8 mouse cellular contexts compared by ENCODE assay signal in the genomic region with DNA sequence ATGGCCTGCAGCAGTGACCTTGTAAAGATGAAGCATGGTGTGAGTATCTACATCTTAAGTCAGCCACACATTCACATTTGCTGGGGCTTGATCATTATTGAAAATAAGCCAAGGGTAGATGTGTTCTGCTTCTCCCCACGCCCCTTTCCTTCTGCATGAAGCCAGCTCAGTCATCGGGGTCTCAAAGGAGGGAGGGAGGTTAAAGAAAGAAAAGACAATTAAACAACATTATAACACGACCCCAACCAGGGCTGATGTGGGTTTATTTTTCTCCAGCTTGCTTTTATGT.
DNase-seq lines count a peak whose midpoint lies in the region; ATAC-seq and TF ChIP-seq lines count a peak whose summit lies in the region.

No protein-coding gene starts in this region.

- no peak overlapping the region for H3K4me2 ChIP-seq in hindbrain, embryonic 11.5 days (replicated peaks; ENCODE audit: low read depth, low read length)
- no peak overlapping the region for H3K4me2 ChIP-seq in hindbrain, embryonic 13.5 days
- peak overlapping the region; percentile 67; the same call in 1 of the 2 replicates for H3K4me2 ChIP-seq in intestine, embryonic 15.5 days (replicated peaks)

- H3K4me1 ChIP-seq in hindbrain, embryonic 11.5 days (replicated peaks; ENCODE audit: control insufficient read depth, insufficient read depth, low read length) = no peaks in the 10 kb centered on the region
- peaks cover 5% of the 10 kb centered on the region; the same call in 1 of the 2 replicates for H3K4me1 ChIP-seq in hindbrain, embryonic 13.5 days (replicated peaks)
- H3K4me1 ChIP-seq in thymus, adult 2 months (replicated peaks; ENCODE audit: control insufficient read depth, insufficient read depth, low read length) = peaks cover 15% of the 10 kb centered on the region
- H3K4me1 ChIP-seq in intestine, embryonic 15.5 days (replicated peaks) = peaks cover 9% of the 10 kb centered on the region; the same call in 1 of the 2 replicates

- no peak overlapping the region for H3K27ac ChIP-seq in hindbrain, embryonic 11.5 days (ENCODE audit: low read depth, low read length)
- H3K27ac ChIP-seq in hindbrain, embryonic 13.5 days = no peak overlapping the region
- no peak overlapping the region for H3K27ac ChIP-seq in thymus, adult 2 months (ENCODE audit: control insufficient read depth, insufficient read depth, low read length)
- H3K27ac ChIP-seq in intestine, embryonic 15.5 days = no peak overlapping the region

- no peaks in the 10 kb centered on the region for H3K36me3 ChIP-seq in hindbrain, embryonic 11.5 days (ENCODE audit: control insufficient read depth, insufficient read depth, low read length)
- H3K36me3 ChIP-seq in hindbrain, embryonic 13.5 days = no peaks in the 10 kb centered on the region
- H3K36me3 ChIP-seq in thymus, adult 2 months (ENCODE audit: control insufficient read depth, insufficient read depth, low read length) = peaks cover 15% of the 10 kb centered on the region; the same call in 1 of the 2 replicates
- H3K36me3 ChIP-seq in intestine, embryonic 15.5 days = peaks cover 4% of the 10 kb centered on the region; the same call in 1 of the 2 replicates

- no peak for TF ChIP-seq CTCF in thymus, adult 2 months (IDR thresholded peaks at IDR 0.05; ENCODE audit: borderline replicate concordance, control insufficient read depth, extremely low read depth, insufficient read depth, low read length, poor library complexity)

- H3K9me3 ChIP-seq in hindbrain, embryonic 11.5 days (ENCODE audit: control insufficient read depth, low read length) = no peaks in the 10 kb centered on the region
- H3K9me3 ChIP-seq in hindbrain, embryonic 13.5 days = no peaks in the 10 kb centered on the region
- H3K9me3 ChIP-seq in intestine, embryonic 15.5 days = no peaks in the 10 kb centered on the region

- H3K9ac ChIP-seq in hindbrain, embryonic 11.5 days (ENCODE audit: low read depth, low read length) = no peak overlapping the region
- no peak overlapping the region for H3K9ac ChIP-seq in hindbrain, embryonic 13.5 days
- no peak overlapping the region for H3K9ac ChIP-seq in intestine, embryonic 15.5 days

- WGBS in hindbrain, embryonic 11.5 days = 87% methylated on average over 3 of the region's 3 CpGs
- WGBS in hindbrain, embryonic 13.5 days = 98% methylated on average over 3 of the region's 3 CpGs
- 42% methylated on average over 3 of the region's 3 CpGs for WGBS in thymus, adult 2 months
- 61% methylated on average over 3 of the region's 3 CpGs for WGBS in intestine, embryonic 15.5 days

- ATAC-seq in hindbrain, embryonic 11.5 days (ENCODE audit: low FRiP score) = no peak
- ATAC-seq in hindbrain, embryonic 13.5 days (ENCODE audit: low FRiP score) = no peak
- no peak for ATAC-seq in intestine, embryonic 15.5 days
- no peak for ATAC-seq in activated CD4-positive, CD25-positive, alpha-beta regulatory T cell, adult 4 months

- no peak overlapping the region for H3K4me3 ChIP-seq in hindbrain, embryonic 11.5 days (ENCODE audit: low read depth, low read length)
- no peak overlapping the region for H3K4me3 ChIP-seq in hindbrain, embryonic 13.5 days
- H3K4me3 ChIP-seq in thymus, adult 2 months (ENCODE audit: control insufficient read depth, insufficient read depth, low read length) = peak overlapping the region; percentile 91; the same call in 1 of the 2 replicates
- peak overlapping the region; percentile 62; the same call in 1 of the 2 replicates for H3K4me3 ChIP-seq in intestine, embryonic 15.5 days (replicated peaks)

- no peaks in the 10 kb centered on the region for H3K27me3 ChIP-seq in hindbrain, embryonic 11.5 days (ENCODE audit: control insufficient read depth, insufficient read depth, low read length)
- H3K27me3 ChIP-seq in hindbrain, embryonic 13.5 days = no peaks in the 10 kb centered on the region
- H3K27me3 ChIP-seq in thymus, adult 2 months (ENCODE audit: control insufficient read depth, insufficient read depth, low read length) = no peaks in the 10 kb centered on the region
- H3K27me3 ChIP-seq in intestine, embryonic 15.5 days (replicated peaks) = no peaks in the 10 kb centered on the region

- TF ChIP-seq POLR2A in thymus, adult 2 months (IDR thresholded peaks at IDR 0.05; ENCODE audit: control insufficient read depth, extremely low read depth, insufficient read depth, low read length, poor library complexity) = no peak

- DNase-seq in hindbrain, embryonic 11.5 days (ENCODE audit: low spot score) = peak; percentile 17
- DNase-seq in thymus, adult 2 months = no peak
- DNase-seq in thymus, adult 18-20 months = no peak
- no peak for DNase-seq in adrenal gland, postnatal 14 days
- no peak for DNase-seq in layer of hippocampus, adult 9-10 months (ENCODE audit: low spot score)

Comparison
In these comparisons a context has a peak if more than half of its experiments do, and no peak if none do; other contexts are left out.
1. H3K4me3 ChIP-seq: peak in thymus, adult 2 months (single experiment) and intestine, embryonic 15.5 days (single experiment); none in hindbrain, embryonic 11.5 days (single experiment) and hindbrain, embryonic 13.5 days (single experiment).